ENCODE assay signal across 8 mouse cellular contexts in the genomic region with DNA sequence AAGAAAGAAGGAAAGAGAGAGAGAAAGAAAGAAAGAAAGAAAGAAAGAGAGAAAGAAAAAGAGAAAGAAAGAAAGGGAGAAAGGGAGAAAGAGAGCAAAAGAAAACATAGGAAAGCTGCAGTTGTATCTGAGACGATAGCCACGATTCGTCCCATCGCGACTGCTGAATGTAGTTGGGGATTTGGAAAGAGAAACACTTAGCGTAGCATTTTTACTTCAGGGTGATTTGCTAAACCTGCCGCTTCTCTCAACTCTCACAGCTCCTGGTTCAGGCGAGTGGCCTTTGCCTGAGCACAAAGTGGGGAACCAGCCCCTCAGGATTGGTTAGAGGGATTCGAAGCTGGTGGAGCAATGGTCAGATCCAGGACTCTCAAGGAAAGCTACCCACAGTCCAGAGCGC. TPM values are rescaled to one million over a fixed set of nuclear protein-coding genes. Genes with fewer than 3 reads are reported as not detected.
A peak's percentile ranks its signal among the peaks of the same experiment; 100 is the strongest.
DNase-seq lines count a peak whose midpoint lies in the region; ATAC-seq and TF ChIP-seq lines count a peak whose summit lies in the region.

No protein-coding gene starts in this region.

- no peak for TF ChIP-seq CTCF in thymus, adult 2 months (IDR thresholded peaks at IDR 0.05; ENCODE audit: borderline replicate concordance, control insufficient read depth, extremely low read depth, insufficient read depth, low read length, poor library complexity)
- TF ChIP-seq CTCF in small intestine, adult 2 months (IDR thresholded peaks at IDR 0.05; ENCODE audit: extremely low read depth, insufficient read length, insufficient replicate concordance, low read depth, low read length): no peak

- no peaks in the 10 kb centered on the region for H3K36me3 ChIP-seq in thymus, adult 2 months (ENCODE audit: control insufficient read depth, insufficient read depth, low read length)
- peaks cover 7% of the 10 kb centered on the region; the same call in 1 of the 2 replicates for H3K36me3 ChIP-seq in limb, embryonic 13.5 days
- no peaks in the 10 kb centered on the region for H3K36me3 ChIP-seq in small intestine, adult 2 months (ENCODE audit: control insufficient read depth, insufficient read depth, low read length)

- no peak overlapping the region for H3K27ac ChIP-seq in thymus, adult 2 months (ENCODE audit: control insufficient read depth, insufficient read depth, low read length)
- peak overlapping the region; percentile 63; the same call in 1 of the 2 replicates for H3K27ac ChIP-seq in limb, embryonic 13.5 days
- no peak overlapping the region for H3K27ac ChIP-seq in small intestine, adult 2 months (ENCODE audit: insufficient read depth, low read depth, low read length)

- H3K9me3 ChIP-seq in limb, embryonic 13.5 days: peaks cover 6% of the 10 kb centered on the region; the same call in 1 of the 2 replicates

- TF ChIP-seq POLR2A in thymus, adult 2 months (IDR thresholded peaks at IDR 0.05; ENCODE audit: control insufficient read depth, extremely low read depth, insufficient read depth, low read length, poor library complexity): no peak
- TF ChIP-seq POLR2A in small intestine, adult 2 months (IDR thresholded peaks at IDR 0.05; ENCODE audit: low read depth, low read length): no peak

- no peaks in the 10 kb centered on the region for H3K27me3 ChIP-seq in thymus, adult 2 months (ENCODE audit: control insufficient read depth, insufficient read depth, low read length)
- H3K27me3 ChIP-seq in limb, embryonic 13.5 days: no peaks in the 10 kb centered on the region
- no peaks in the 10 kb centered on the region for H3K27me3 ChIP-seq in small intestine, adult 2 months (ENCODE audit: control insufficient read depth, insufficient read depth, low read length)

- H3K4me1 ChIP-seq in thymus, adult 2 months (replicated peaks; ENCODE audit: control insufficient read depth, insufficient read depth, low read length): peaks cover 19% of the 10 kb centered on the region
- H3K4me1 ChIP-seq in limb, embryonic 13.5 days: peaks cover 39% of the 10 kb centered on the region
- H3K4me1 ChIP-seq in small intestine, adult 2 months (ENCODE audit: control insufficient read depth, insufficient read depth, insufficient read length, low read length): peaks cover 11% of the 10 kb centered on the region

- peak overlapping the region; percentile 93 for H3K4me2 ChIP-seq in limb, embryonic 13.5 days (replicated peaks)

- peak overlapping the region; percentile 51 for H3K9ac ChIP-seq in limb, embryonic 13.5 days

- WGBS in thymus, adult 2 months: 7% methylated on average over 10 of the region's 10 CpGs
- WGBS in limb, embryonic 13.5 days: 14% methylated on average over 10 of the region's 10 CpGs
- 7% methylated on average over 10 of the region's 10 CpGs for WGBS in small intestine, adult 2 months

- DNase-seq in CD4-positive, CD25-positive, alpha-beta regulatory T cell, adult 2 months (ENCODE audit: low read depth, low spot score): peak; percentile 28
- no peak for DNase-seq in thymus, adult 2 months
- no peak for DNase-seq in thymus, postnatal 0 days (ENCODE audit: low spot score)
- no peak for DNase-seq in right cerebral cortex, postnatal 4 days
- no peak for DNase-seq in right cerebral cortex, postnatal 10 days (ENCODE audit: low spot score in 2 of 2)

- H3K4me3 ChIP-seq in thymus, adult 2 months (ENCODE audit: control insufficient read depth, insufficient read depth, low read length): peak overlapping the region; percentile 27
- peak overlapping the region; percentile 65 for H3K4me3 ChIP-seq in limb, embryonic 13.5 days
- H3K4me3 ChIP-seq in small intestine, adult 2 months (ENCODE audit: low read depth, low read length): peak overlapping the region; percentile 31

- ATAC-seq in CD4-positive, CD25-positive, alpha-beta regulatory T cell, adult 4 months: no peak
- ATAC-seq in limb, embryonic 13.5 days (ENCODE audit: low FRiP score, low read depth): no peak

RNA-seq across cellular contexts. Expression of a gene that starts 0.5 kb away (rescaled TPM):
- 100 to 1,000 TPM in 1 of 2 experiments, 10 to 100 TPM in 1; 60.6 to 118 TPM for polyA plus RNA-seq in CD4-positive, CD25-positive, alpha-beta regulatory T cell, adult 4 months (2017; shearing (Covaris generic))
- 81.2 and 93.7 TPM in 2 replicates for polyA plus RNA-seq in thymus, adult 2 months (2012; rRNA removed)
- polyA plus RNA-seq in thymus, postnatal 0 days (2015; fragmentation: Nextera tagmentation; extraction: Ambion mirVana): 41.1 and 45.5 TPM in 2 replicates
- polyA plus RNA-seq in limb, embryonic 13.5 days (2015; fragmentation: Nextera tagmentation; extraction: Ambion mirVana): 158 and 160 TPM in 2 replicates
- polyA plus RNA-seq in small intestine, adult 2 months (2012; rRNA removed): 31.2 and 39.0 TPM in 2 replicates

RNA-seq across cellular contexts. Expression of a gene that starts 31.4 kb away (rescaled TPM):
- polyA plus RNA-seq in CD4-positive, CD25-positive, alpha-beta regulatory T cell, adult 4 months (2017; shearing (Covaris generic)): not detected
- 0.93 and 1.8 TPM in 2 replicates for polyA plus RNA-seq in thymus, adult 2 months (2012; rRNA removed)
- polyA plus RNA-seq in thymus, postnatal 0 days (2015; fragmentation: Nextera tagmentation; extraction: Ambion mirVana): 0.69 and 1.1 TPM in 2 replicates
- polyA plus RNA-seq in limb, embryonic 13.5 days (2015; fragmentation: Nextera tagmentation; extraction: Ambion mirVana): 0.17 TPM in 1 of 2 replicates, not detected in the other
- polyA plus RNA-seq in small intestine, adult 2 months (2012; rRNA removed): 0.86 and 1.1 TPM in 2 replicates

RNA-seq across cellular contexts. Expression of a gene that starts 32.0 kb away (rescaled TPM):
- polyA plus RNA-seq in CD4-positive, CD25-positive, alpha-beta regulatory T cell, adult 4 months (2017; shearing (Covaris generic)): 10 to 100 TPM in 1 of 2 experiments, 1 to 10 TPM in 1; 5.4 to 13.8 TPM
- 39.0 and 49.5 TPM in 2 replicates for polyA plus RNA-seq in thymus, adult 2 months (2012; rRNA removed)
- 20.9 and 21.0 TPM in 2 replicates for polyA plus RNA-seq in thymus, postnatal 0 days (2015; fragmentation: Nextera tagmentation; extraction: Ambion mirVana)
- 30.6 and 31.1 TPM in 2 replicates for polyA plus RNA-seq in limb, embryonic 13.5 days (2015; fragmentation: Nextera tagmentation; extraction: Ambion mirVana)
- 11.0 and 14.6 TPM in 2 replicates for polyA plus RNA-seq in small intestine, adult 2 months (2012; rRNA removed)

RNA-seq across cellular contexts. Expression of a gene that starts 33.1 kb away (rescaled TPM):
- under 1 TPM in 1 of 2 experiments, not detected in 1; 0.33 TPM for polyA plus RNA-seq in CD4-positive, CD25-positive, alpha-beta regulatory T cell, adult 4 months (2017; shearing (Covaris generic))
- 84.0 and 93.7 TPM in 2 replicates for polyA plus RNA-seq in thymus, adult 2 months (2012; rRNA removed)
- 8.8 and 10.1 TPM in 2 replicates for polyA plus RNA-seq in thymus, postnatal 0 days (2015; fragmentation: Nextera tagmentation; extraction: Ambion mirVana)
- polyA plus RNA-seq in limb, embryonic 13.5 days (2015; fragmentation: Nextera tagmentation; extraction: Ambion mirVana): 0.99 and 1.0 TPM in 2 replicates
- polyA plus RNA-seq in small intestine, adult 2 months (2012; rRNA removed): 0.27 and 0.34 TPM in 2 replicates

RNA-seq across cellular contexts. Expression of a gene that starts 40.0 kb away (rescaled TPM):
- polyA plus RNA-seq in CD4-positive, CD25-positive, alpha-beta regulatory T cell, adult 4 months (2017; shearing (Covaris generic)): 1 to 10 TPM in 1 of 2 experiments, not detected in 1; 1.2 TPM
- 16.4 and 21.0 TPM in 2 replicates for polyA plus RNA-seq in thymus, adult 2 months (2012; rRNA removed)
- 18.1 and 21.8 TPM in 2 replicates for polyA plus RNA-seq in thymus, postnatal 0 days (2015; fragmentation: Nextera tagmentation; extraction: Ambion mirVana)
- polyA plus RNA-seq in limb, embryonic 13.5 days (2015; fragmentation: Nextera tagmentation; extraction: Ambion mirVana): 0.28 and 0.29 TPM in 2 replicates
- polyA plus RNA-seq in small intestine, adult 2 months (2012; rRNA removed): 1.8 and 3.4 TPM in 2 replicates
